ENCODE assay signal across 22 mouse cellular contexts in the genomic region with DNA sequence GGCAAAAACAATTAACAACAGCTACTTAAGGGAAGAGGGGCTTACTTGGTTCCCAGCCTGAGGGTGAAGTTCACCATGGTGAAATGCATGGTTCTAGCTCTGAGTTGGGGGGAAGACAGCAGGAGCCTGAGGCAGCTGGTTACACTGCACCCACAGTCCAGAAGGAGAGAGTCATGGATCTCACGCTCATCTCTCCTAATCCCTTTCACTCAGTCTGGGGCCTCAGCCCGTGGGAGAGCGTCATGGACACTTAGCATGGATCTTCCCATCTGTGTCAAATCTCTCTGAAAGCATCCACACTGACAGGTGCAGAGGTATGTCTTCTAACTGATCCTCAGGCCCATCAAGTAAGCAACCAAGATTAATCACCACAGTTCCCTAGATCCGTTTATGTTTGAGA.
"Had no signal": no experiment of that assay in that cellular context is flagged by ENCODE, and none has a peak within 500 bp of the region (broad histone marks: within the 10 kb centered on the region; RNA-seq: fewer than 3 reads in every experiment).

No protein-coding gene starts in this region.

- H3K9ac ChIP-seq: heart, embryonic 12.5 days; hindbrain, embryonic 15.5 days; intestine, embryonic 15.5 days; limb, embryonic 12.5 days had no signal

- H3K4me2 ChIP-seq: heart, embryonic 12.5 days; hindbrain, embryonic 15.5 days; intestine, embryonic 15.5 days; limb, embryonic 12.5 days had no signal

- H3K4me3 ChIP-seq: gastrocnemius, adult 2 months; heart, embryonic 10.5 days; heart, embryonic 12.5 days; hindbrain, embryonic 15.5 days; intestine, embryonic 15.5 days; layer of hippocampus, adult 2 months; left cerebral cortex, adult 2 months; limb, embryonic 10.5 days; limb, embryonic 12.5 days had no signal

- H3K36me3 ChIP-seq: heart, embryonic 10.5 days; heart, embryonic 12.5 days; hindbrain, embryonic 15.5 days; intestine, embryonic 15.5 days; limb, embryonic 10.5 days; limb, embryonic 12.5 days had no signal

- H3K4me1 ChIP-seq: heart, embryonic 10.5 days; hindbrain, embryonic 15.5 days; intestine, embryonic 15.5 days had no signal

- DNase-seq: gastrocnemius, adult 2 months; gastrocnemius, postnatal 10 days; gastrocnemius, postnatal 25 days; heart, adult 18-20 months; heart, postnatal 10 days; heart, postnatal 4 days; kidney, adult 18-20 months; kidney, adult 8-10 months; kidney, postnatal 10 days; kidney, postnatal 25 days; kidney, postnatal 4 days; liver had no signal

- H3K27me3 ChIP-seq: heart, embryonic 12.5 days; hindbrain, embryonic 15.5 days; intestine, embryonic 15.5 days; limb, embryonic 12.5 days had no signal

- H3K9me3 ChIP-seq: heart, embryonic 10.5 days; heart, embryonic 12.5 days; hindbrain, embryonic 15.5 days; intestine, embryonic 15.5 days; limb, embryonic 10.5 days; limb, embryonic 12.5 days had no signal

- ATAC-seq: inflammation-experienced regulatory T-cells, adult 6 months; intestine, embryonic 15.5 days; intestine, postnatal 0 days had no signal

- H3K27ac ChIP-seq: gastrocnemius, adult 2 months; heart, embryonic 10.5 days; hindbrain, embryonic 15.5 days; intestine, embryonic 15.5 days; layer of hippocampus, adult 2 months; left cerebral cortex, adult 2 months; limb, embryonic 10.5 days; limb, embryonic 12.5 days had no signal
